Mouse (Mus musculus): ENCODE data around the gene Tax1bp1. TPM values are rescaled to one million over a fixed set of nuclear protein-coding genes. Genes with fewer than 3 reads are reported as not detected.
A peak's percentile ranks its signal among the peaks of the same experiment; 100 is the strongest.

Gene Tax1bp1
- polyA plus RNA-seq, 1 experiment from 2014 or later, result 115 TPM

DNA sequence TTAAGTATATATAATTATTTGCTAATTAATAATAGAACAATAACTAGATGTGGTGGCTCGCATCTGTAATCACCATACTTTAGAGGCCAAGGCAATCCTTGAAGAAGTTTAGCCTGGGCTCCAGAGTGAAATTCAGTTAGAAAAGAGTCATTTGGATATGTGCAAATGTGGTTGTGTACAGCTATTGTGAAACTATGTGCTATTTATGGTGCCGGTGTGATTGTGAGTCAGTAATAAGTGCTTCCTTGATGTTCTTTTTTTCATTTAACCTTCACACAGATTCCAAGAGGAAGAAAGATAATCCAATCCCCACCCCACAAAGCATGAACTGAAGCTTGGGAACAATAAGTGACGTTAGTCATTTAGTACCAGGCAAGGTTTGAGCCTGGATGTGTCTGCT is 30.9 kb upstream of the Tax1bp1 start:
- no peak overlapping the region for H3K27ac ChIP-seq
- no peaks in the 10 kb centered on the region for H3K36me3 ChIP-seq (replicated peaks)
- H3K4me3 ChIP-seq, result no peak overlapping the region
- peaks cover 15% of the 10 kb centered on the region for H3K4me1 ChIP-seq
- H3K27me3 ChIP-seq (ENCODE audit: poor library complexity, severe bottlenecking), result no peaks in the 10 kb centered on the region
- WGBS, result 91% methylated on average over 3 of the region's 3 CpGs
- DNase-seq (ENCODE audit: extremely low spot score, low spot score), result no peak
- no peaks in the 10 kb centered on the region for H3K9me3 ChIP-seq

GRCm38 (mm10) chr6:52686901-52687500 is 26.5 kb upstream of the Tax1bp1 start:
- Histone ChIP-seq H3K9me3 (no peaks in the 10 kb centered on the region), H3K4me3 (no peak overlapping the region), H3K27ac (no peak overlapping the region), H3K27me3 (ENCODE audit: poor library complexity, severe bottlenecking) (no peaks in the 10 kb centered on the region), H3K36me3 (replicated peaks) (no peaks in the 10 kb centered on the region), H3K4me1 (peaks cover 15% of the 10 kb centered on the region)
- no peak for DNase-seq (ENCODE audit: extremely low spot score, low spot score)
- WGBS, result 84% methylated on average over 5 of the region's 5 CpGs

- H3K4me1 ChIP-seq, result no peaks in the 10 kb centered on the region
- no peak overlapping the region for H3K27ac ChIP-seq
- H3K36me3 ChIP-seq (replicated peaks), result no peaks in the 10 kb centered on the region
- H3K9me3 ChIP-seq, result no peaks in the 10 kb centered on the region
- no peak overlapping the region for H3K4me3 ChIP-seq
- H3K27me3 ChIP-seq (ENCODE audit: poor library complexity, severe bottlenecking), result no peaks in the 10 kb centered on the region
- WGBS, result 86% methylated on average over 3 of the region's 3 CpGs
- DNase-seq (ENCODE audit: extremely low spot score, low spot score), result no peak
Observed at GRCm38 (mm10) chr6:52690365-52690764, 23.2 kb upstream of the Tax1bp1 start.

DNA sequence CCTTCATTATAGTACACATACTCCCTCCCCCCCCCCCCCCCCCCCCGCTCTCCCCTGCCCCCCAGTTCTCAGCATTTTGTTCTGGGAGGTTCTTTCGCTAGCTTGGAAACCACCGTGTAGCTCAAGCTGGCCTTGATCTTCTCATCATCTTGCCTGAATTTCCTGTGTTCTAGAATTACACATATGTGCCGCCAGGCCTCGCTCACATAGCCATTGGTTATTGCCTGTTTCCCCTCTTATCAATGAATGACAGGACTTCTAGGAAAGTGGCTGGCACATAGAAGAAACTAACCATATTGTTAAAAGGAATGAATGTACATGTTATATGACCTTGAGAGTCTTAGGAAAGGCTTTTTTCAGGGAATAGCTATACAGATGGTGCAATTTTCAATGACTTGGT is 21.7 kb upstream of the Tax1bp1 start:
- Histone ChIP-seq H3K4me1 (no peaks in the 10 kb centered on the region), H3K9me3 (no peaks in the 10 kb centered on the region), H3K4me3 (no peak overlapping the region), H3K27ac (no peak overlapping the region), H3K27me3 (ENCODE audit: poor library complexity, severe bottlenecking) (no peaks in the 10 kb centered on the region), H3K36me3 (replicated peaks) (no peaks in the 10 kb centered on the region)
- 80% methylated on average over 4 of the region's 5 CpGs for WGBS
- DNase-seq (ENCODE audit: extremely low spot score, low spot score), result no peak

DNA sequence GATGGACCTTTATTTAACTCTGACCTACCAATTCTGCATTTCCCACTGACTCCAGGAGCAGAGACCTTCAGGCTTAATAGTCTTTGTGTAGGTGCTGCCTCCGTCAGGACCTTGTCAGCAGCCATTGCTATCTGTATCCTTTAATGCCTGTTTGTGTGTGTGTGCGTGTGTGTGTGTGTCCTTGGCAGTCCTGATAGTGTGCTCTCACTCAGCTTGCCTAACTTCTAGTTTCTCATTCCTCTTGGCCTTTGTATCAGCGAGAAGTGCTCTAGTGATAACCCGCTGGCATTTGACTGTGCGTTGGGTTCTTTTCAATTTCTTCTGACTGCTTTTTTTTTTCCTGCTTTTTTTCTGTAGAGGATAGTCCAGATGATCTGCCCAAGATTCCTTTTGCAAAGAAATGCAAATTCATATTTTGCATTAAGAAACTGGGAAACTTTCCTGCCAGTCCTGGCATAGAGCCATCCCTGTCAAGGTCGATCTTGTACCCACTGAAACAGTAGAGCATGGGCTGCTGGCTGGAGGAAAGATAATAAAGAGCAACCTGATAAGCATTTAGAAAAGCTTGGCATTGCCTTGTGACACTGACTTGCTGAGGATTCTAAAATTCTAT is 21.0 kb upstream of the Tax1bp1 start:
- WGBS, result 95% methylated on average over 6 of the region's 6 CpGs
- Histone ChIP-seq H3K4me3 (no peak overlapping the region), H3K27ac (no peak overlapping the region), H3K27me3 (ENCODE audit: poor library complexity, severe bottlenecking) (no peaks in the 10 kb centered on the region), H3K4me1 (no peaks in the 10 kb centered on the region), H3K9me3 (no peaks in the 10 kb centered on the region), H3K36me3 (replicated peaks) (no peaks in the 10 kb centered on the region)
- DNase-seq (ENCODE audit: extremely low spot score, low spot score), result no peak

GRCm38 (mm10) chr6:52697964-52698535 is 15.5 kb upstream of the Tax1bp1 start:
- no peak overlapping the region for H3K4me3 ChIP-seq
- no peaks in the 10 kb centered on the region for H3K27me3 ChIP-seq (ENCODE audit: poor library complexity, severe bottlenecking)
- no peak overlapping the region for H3K27ac ChIP-seq
- H3K4me1 ChIP-seq, result no peaks in the 10 kb centered on the region
- 70% methylated on average over 4 of the region's 4 CpGs for WGBS
- no peak for DNase-seq (ENCODE audit: extremely low spot score, low spot score)
- no peaks in the 10 kb centered on the region for H3K36me3 ChIP-seq (replicated peaks)
- no peaks in the 10 kb centered on the region for H3K9me3 ChIP-seq

- Histone ChIP-seq H3K9me3 (no peaks in the 10 kb centered on the region), H3K36me3 (replicated peaks) (no peaks in the 10 kb centered on the region), H3K4me1 (no peaks in the 10 kb centered on the region), H3K27me3 (ENCODE audit: poor library complexity, severe bottlenecking) (no peaks in the 10 kb centered on the region), H3K4me3 (no peak overlapping the region), H3K27ac (no peak overlapping the region)
- WGBS, result 91% methylated on average over 1 of the region's 1 CpGs
- no peak for DNase-seq (ENCODE audit: extremely low spot score, low spot score)
Observed at GRCm38 (mm10) chr6:52699050-52699449, 14.5 kb upstream of the Tax1bp1 start.

DNA sequence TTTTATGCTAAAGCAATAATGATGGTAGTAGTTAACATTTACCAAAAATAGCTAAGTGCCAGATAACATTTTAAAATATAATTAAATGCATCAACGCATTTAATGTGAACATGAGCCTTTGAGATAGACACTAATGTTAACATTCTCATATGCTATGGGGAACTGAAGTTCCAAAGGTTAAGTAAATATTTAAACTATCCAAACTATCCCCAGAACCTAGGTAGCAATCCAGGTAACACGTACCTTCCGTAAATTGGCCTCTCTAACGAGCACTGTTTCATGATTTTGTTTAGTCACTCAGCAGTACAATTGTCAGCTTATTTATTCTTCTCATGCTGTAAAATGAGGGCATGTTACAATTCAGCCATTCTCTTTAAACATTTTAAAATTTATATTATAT is 13.6 kb upstream of the Tax1bp1 start:
- no peak for DNase-seq (ENCODE audit: extremely low spot score, low spot score)
- no peak overlapping the region for H3K27ac ChIP-seq
- no peak overlapping the region for H3K4me3 ChIP-seq
- H3K9me3 ChIP-seq, result no peaks in the 10 kb centered on the region
- H3K4me1 ChIP-seq, result no peaks in the 10 kb centered on the region
- no peaks in the 10 kb centered on the region for H3K27me3 ChIP-seq (ENCODE audit: poor library complexity, severe bottlenecking)
- WGBS, result 90% methylated on average over 4 of the region's 4 CpGs
- no peaks in the 10 kb centered on the region for H3K36me3 ChIP-seq (replicated peaks)

GRCm38 (mm10) chr6:52703263-52703662 is 10.3 kb upstream of the Tax1bp1 start:
- no peak overlapping the region for H3K4me3 ChIP-seq
- no peak overlapping the region for H3K27ac ChIP-seq
- WGBS, result 84% methylated on average over 2 of the region's 2 CpGs
- DNase-seq (ENCODE audit: extremely low spot score, low spot score), result no peak
- no peaks in the 10 kb centered on the region for H3K4me1 ChIP-seq
- no peaks in the 10 kb centered on the region for H3K36me3 ChIP-seq (replicated peaks)
- no peaks in the 10 kb centered on the region for H3K27me3 ChIP-seq (ENCODE audit: poor library complexity, severe bottlenecking)
- H3K9me3 ChIP-seq, result no peaks in the 10 kb centered on the region

DNA sequence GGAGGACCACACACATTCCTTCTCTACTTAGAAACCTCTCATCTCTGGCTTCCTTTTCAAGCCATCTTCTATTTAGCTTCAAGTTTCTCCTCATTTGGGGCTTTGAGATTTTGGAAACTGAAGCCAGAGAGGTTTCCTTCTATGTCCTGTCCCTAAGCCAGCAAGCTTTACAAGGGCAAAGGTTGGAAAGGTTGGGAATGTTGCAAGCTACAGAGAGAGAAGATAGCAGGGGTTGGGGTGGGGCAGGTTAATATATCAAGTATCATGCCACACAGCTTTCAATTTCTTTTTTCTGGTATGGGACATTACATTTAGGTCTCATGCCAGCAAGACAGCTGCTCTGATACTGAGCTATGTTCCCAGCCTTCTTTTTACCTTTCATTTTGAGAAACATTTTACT is 8.2 kb upstream of the Tax1bp1 start:
- no peak overlapping the region for H3K4me3 ChIP-seq
- H3K27me3 ChIP-seq (ENCODE audit: poor library complexity, severe bottlenecking), result no peaks in the 10 kb centered on the region
- no peaks in the 10 kb centered on the region for H3K4me1 ChIP-seq
- no peak for DNase-seq (ENCODE audit: extremely low spot score, low spot score)
- H3K9me3 ChIP-seq, result no peaks in the 10 kb centered on the region
- no peaks in the 10 kb centered on the region for H3K36me3 ChIP-seq (replicated peaks)
- no peak overlapping the region for H3K27ac ChIP-seq

DNA sequence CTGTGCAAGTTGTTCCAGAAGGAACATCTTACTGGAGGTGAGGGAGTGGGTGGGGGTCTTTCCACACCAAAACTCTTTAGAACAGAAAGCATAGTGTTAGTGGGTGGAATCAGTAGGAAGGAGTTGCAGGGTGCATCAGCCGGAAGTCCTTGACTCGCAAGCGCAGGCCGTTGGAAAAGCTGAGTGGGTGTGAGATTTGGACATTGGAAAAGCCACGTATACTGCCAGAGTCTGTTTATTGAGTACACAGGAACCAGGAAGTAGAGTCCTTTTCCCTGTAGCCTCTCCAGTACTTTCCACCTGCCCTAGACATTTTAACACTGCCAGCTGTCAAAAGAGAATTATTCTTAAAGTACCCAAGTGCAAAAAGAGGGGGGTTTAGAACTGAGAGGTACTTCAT is 5.7 kb upstream of the Tax1bp1 start:
- Histone ChIP-seq H3K27me3 (ENCODE audit: poor library complexity, severe bottlenecking) (no peaks in the 10 kb centered on the region), H3K36me3 (replicated peaks) (no peaks in the 10 kb centered on the region), H3K4me1 (no peaks in the 10 kb centered on the region; the same call in 1 of the 2 replicates), H3K4me3 (no peak overlapping the region), H3K27ac (no peak overlapping the region), H3K9me3 (no peaks in the 10 kb centered on the region)
- DNase-seq (ENCODE audit: extremely low spot score, low spot score), result no peak
- 93% methylated on average over 5 of the region's 5 CpGs for WGBS

GRCm38 (mm10) chr6:52712563-52712962 is 966 bp upstream of the Tax1bp1 start:
- no peaks in the 10 kb centered on the region for H3K9me3 ChIP-seq
- no peaks in the 10 kb centered on the region for H3K27me3 ChIP-seq (ENCODE audit: poor library complexity, severe bottlenecking)
- H3K36me3 ChIP-seq (replicated peaks), result no peaks in the 10 kb centered on the region
- 77% methylated on average over 2 of the region's 2 CpGs for WGBS
- peaks cover 14% of the 10 kb centered on the region for H3K4me1 ChIP-seq
- H3K27ac ChIP-seq, result no peak overlapping the region
- no peak overlapping the region for H3K4me3 ChIP-seq
- DNase-seq (ENCODE audit: extremely low spot score, low spot score), result no peak

DNA sequence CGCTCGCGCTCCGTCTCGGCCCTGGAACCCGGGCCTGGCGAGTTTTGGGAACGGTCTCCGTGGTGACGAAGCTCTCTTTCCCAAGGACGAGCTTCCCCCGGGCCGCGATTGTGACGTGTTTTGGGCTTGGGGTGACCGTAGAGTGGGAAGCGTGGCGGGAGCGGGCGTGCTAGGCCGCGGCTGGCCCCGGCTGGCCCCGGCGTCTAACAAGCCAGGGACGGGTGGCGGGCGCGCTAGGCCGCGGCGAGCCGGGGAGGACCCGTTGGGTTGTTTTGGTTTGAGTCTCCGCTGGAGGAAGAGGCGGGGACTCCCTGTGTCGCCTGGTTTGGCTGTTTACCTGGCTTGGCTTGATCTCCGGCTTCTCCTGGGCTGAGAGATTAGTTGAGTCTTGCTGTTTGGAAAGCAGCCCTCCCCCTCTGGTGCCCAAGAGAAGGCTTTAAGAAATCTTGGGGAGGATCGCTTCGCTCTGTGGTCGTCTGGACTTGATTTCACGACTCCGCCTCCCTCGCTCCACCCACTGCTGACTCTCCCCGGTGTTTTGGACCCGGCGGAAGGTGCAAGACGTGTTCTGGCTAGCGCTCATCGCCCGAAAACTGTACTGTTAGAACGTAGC is 474 bp downstream of the Tax1bp1 start:
- Histone ChIP-seq H3K27me3 (ENCODE audit: poor library complexity, severe bottlenecking) (no peaks in the 10 kb centered on the region), H3K36me3 (replicated peaks) (no peaks in the 10 kb centered on the region), H3K9me3 (no peaks in the 10 kb centered on the region), H3K4me1 (peaks cover 14% of the 10 kb centered on the region), H3K4me3 (peak overlapping the region; percentile 97), H3K27ac (peak overlapping the region; percentile 92)
- DNase-seq (ENCODE audit: extremely low spot score, low spot score), result peak; percentile 70
- under 1% methylated on average over 51 of the region's 52 CpGs for WGBS
